Mouse (Mus musculus) myocyte (in vitro differentiated cells): Measurements from ENCODE around the gene Rita1. TPM values are rescaled to one million over a fixed set of nuclear protein-coding genes. Genes with fewer than 3 reads are reported as not detected.

Source experiments
- H3K27me3 ChIP-seq: one replicate; pipeline ENCODE4 v1.6.1; 2011; ENCODE audit not compliant: control insufficient read depth, insufficient read depth, insufficient read length
- H3K36me3 ChIP-seq: one replicate; pipeline ENCODE4 v1.6.1; 2011; ENCODE audit not compliant: control insufficient read depth, insufficient read depth
- H3K4me2 ChIP-seq: one replicate; pipeline ENCODE4 v1.6.1; 2011; ENCODE audit warnings: low read depth, control low read depth
- H3K4me3 ChIP-seq: one replicate; pipeline ENCODE4 v1.5.1; 2011; ENCODE audit warnings: mild to moderate bottlenecking, control low read depth, moderate library complexity
- H3K79me2 ChIP-seq: one replicate; pipeline ENCODE4 v1.6.1; 2011; ENCODE audit not compliant: control insufficient read depth, insufficient read depth
- H3ac ChIP-seq: one replicate; pipeline ENCODE4 v1.6.1; 2011; ENCODE audit not compliant: control insufficient read depth, insufficient read length
- CEBPB ChIP-seq: IDR thresholded peaks from 2 replicates; pipeline ENCODE4 v1.6.1; 2011; ENCODE audit warnings: mild to moderate bottlenecking, moderate library complexity; ENCODE audit not compliant: poor library complexity, insufficient read depth, severe bottlenecking
- E2F4 ChIP-seq: IDR thresholded peaks from one replicate; pipeline ENCODE4 v1.6.1; 2011; ENCODE audit warnings: mild to moderate bottlenecking, control low read depth, moderate library complexity; ENCODE audit not compliant: insufficient read depth
- MAX ChIP-seq: IDR thresholded peaks from one replicate; pipeline ENCODE4 v1.6.1; 2011; ENCODE audit warnings: low read depth, mild to moderate bottlenecking, control low read depth
- MYOD1 ChIP-seq, 3 experiments: IDR thresholded peaks; one replicate each; pipeline ENCODE4 v1.6.1; 2011; ENCODE audit warnings: control low read depth in 2 of 3, low read depth in 2 of 3, mild to moderate bottlenecking in 2 of 3, moderate library complexity in 1 of 3; ENCODE audit not compliant: insufficient read length in 2 of 3, control insufficient read depth in 1 of 3
- MYOG ChIP-seq, 3 experiments: IDR thresholded peaks; one replicate each; pipeline ENCODE4 v1.6.1; 2011; ENCODE audit warnings: control low read depth in 2 of 3, low read depth in 2 of 3, mild to moderate bottlenecking in 2 of 3; ENCODE audit not compliant: insufficient read length in 2 of 3, control insufficient read depth in 1 of 3, insufficient read depth in 1 of 3
- POLR2A ChIP-seq: IDR thresholded peaks from one replicate; pipeline ENCODE4 v1.6.1; 2011; ENCODE audit warnings: low read depth, mild to moderate bottlenecking, control low read depth, moderate library complexity; ENCODE audit not compliant: insufficient read length
- POLR2AphosphoS2 ChIP-seq: IDR thresholded peaks from one replicate; pipeline ENCODE4 v1.6.1; 2011; ENCODE audit warnings: low read depth, control low read depth; ENCODE audit not compliant: insufficient read length
- REST ChIP-seq: IDR thresholded peaks from one replicate; pipeline ENCODE4 v1.6.1; 2011; ENCODE audit warnings: mild to moderate bottlenecking, control low read depth, moderate library complexity; ENCODE audit not compliant: insufficient read depth, insufficient read length
- SRF ChIP-seq: IDR thresholded peaks from one replicate; pipeline ENCODE4 v1.6.1; 2011; ENCODE audit warnings: low read depth; ENCODE audit not compliant: control insufficient read depth, insufficient read length
- TCF12 ChIP-seq: IDR thresholded peaks from one replicate; pipeline ENCODE4 v1.6.1; 2011; ENCODE audit warnings: mild to moderate bottlenecking, control low read depth; ENCODE audit not compliant: poor library complexity, insufficient read depth, severe bottlenecking
- TCF3 ChIP-seq: IDR thresholded peaks from one replicate; pipeline ENCODE4 v1.6.1; 2011; ENCODE audit warnings: low read depth, control low read depth; ENCODE audit not compliant: insufficient read length
- USF1 ChIP-seq: IDR thresholded peaks from one replicate; pipeline ENCODE4 v1.6.1; 2011; ENCODE audit warnings: low read depth, mild to moderate bottlenecking, control low read depth, moderate library complexity
- polyA plus RNA-seq: library from polyadenylated mRNA; unstranded; fragments of >200 nt; fragmentation: generic; extraction: Trizol; gene quantifications from one replicate; pipeline ENCODE4 v1.2.1, GENCODE M21; 2012; ENCODE audit warnings: missing spikeins

Rita1 gene
- polyA plus RNA-seq, 1 experiment = 14.7 TPM

- TF ChIP-seq MAX (no peak), POLR2AphosphoS2 (no peak), USF1 (no peak), TCF12 (no peak), E2F4 (no peak)
- Histone ChIP-seq H3K27me3 (no peaks in the 10 kb centered on the region), H3K36me3 (no peaks in the 10 kb centered on the region), H3K79me2 (peaks cover 10% of the 10 kb centered on the region), H3ac (no peak overlapping the region), H3K4me3 (no peak overlapping the region), H3K4me2 (no peak overlapping the region)
Observed at GRCm38 (mm10) chr5:120592141-120592540, 20.2 kb downstream of the Rita1 start.

- H3K36me3 ChIP-seq = no peaks in the 10 kb centered on the region
- no peak overlapping the region for H3ac ChIP-seq
- no peak overlapping the region for H3K4me2 ChIP-seq
- H3K79me2 ChIP-seq = peaks cover 21% of the 10 kb centered on the region
- no peaks in the 10 kb centered on the region for H3K27me3 ChIP-seq
- TF ChIP-seq TCF12 = no peak
- TF ChIP-seq MYOG (IDR thresholded peaks at IDR 0.05; ENCODE audit: control insufficient read depth in 1 of 3, insufficient read depth in 1 of 3, insufficient read length in 2 of 3, low read depth in 2 of 3) = no peak
- TF ChIP-seq POLR2AphosphoS2 = no peak
- TF ChIP-seq USF1 = no peak
- TF ChIP-seq POLR2A = no peak
- H3K4me3 ChIP-seq = no peak overlapping the region
Observed at GRCm38 (mm10) chr5:120590356-120591010, 21.9 kb downstream of the Rita1 start.

GRCm38 (mm10) chr5:120588569-120589094 lies 23.8 kb downstream of the Rita1 start, which contains the start of the genes Tpcn1 and Iqcd:
TSS of gene Tpcn1 (minus strand) at chr5:120588673.
TSS of gene Iqcd (plus strand) at chr5:120589016.
- H3K27me3 ChIP-seq = no peaks in the 10 kb centered on the region
- peak within 1 kb of the TSS; percentile 75 for H3K4me2 ChIP-seq
- H3K4me3 ChIP-seq = peak within 1 kb of the TSS; percentile 89
- peak; percentile 99 for TF ChIP-seq POLR2A
- peak in 2 of 3 experiments; percentile 99 to 100 for TF ChIP-seq MYOD1 (IDR thresholded peaks at IDR 0.05; ENCODE audit: control insufficient read depth in 1 of 3, insufficient read length in 2 of 3, low read depth in 2 of 3)
- TF ChIP-seq SRF = peak; percentile 6
- TF ChIP-seq POLR2AphosphoS2 = peak; percentile 98
- TF ChIP-seq TCF12 = peak; percentile 52
- no peak for TF ChIP-seq MAX
- TF ChIP-seq REST = no peak
- TF ChIP-seq CEBPB = no peak
- no peak for TF ChIP-seq USF1
- peak; percentile 90 for TF ChIP-seq TCF3
- peak; percentile 45 to 97 (median 96) for TF ChIP-seq MYOG (IDR thresholded peaks at IDR 0.05; ENCODE audit: control insufficient read depth in 1 of 3, insufficient read depth in 1 of 3, insufficient read length in 2 of 3, low read depth in 2 of 3)
- no peak for TF ChIP-seq E2F4
- peaks cover 10% of the 10 kb centered on the region for H3K36me3 ChIP-seq
- H3ac ChIP-seq = peak within 1 kb of the TSS; percentile 12
- H3K79me2 ChIP-seq = peaks cover 39% of the 10 kb centered on the region

GRCm38 (mm10) chr5:120587940-120588568 lies 24.3 kb downstream of the Rita1 start:
- H3K36me3 ChIP-seq = peaks cover 10% of the 10 kb centered on the region
- H3K4me2 ChIP-seq = peak overlapping the region; percentile 75
- no peaks in the 10 kb centered on the region for H3K27me3 ChIP-seq
- H3ac ChIP-seq = peak overlapping the region; percentile 12
- H3K4me3 ChIP-seq = peak overlapping the region; percentile 89
- peaks cover 43% of the 10 kb centered on the region for H3K79me2 ChIP-seq
- TF ChIP-seq E2F4 (no peak), POLR2A (no peak), TCF3 (no peak), CEBPB (no peak), POLR2AphosphoS2 (no peak), MYOD1 (IDR thresholded peaks at IDR 0.05; ENCODE audit: control insufficient read depth in 1 of 3, insufficient read length in 2 of 3, low read depth in 2 of 3) (no peak), SRF (no peak), TCF12 (no peak), REST (no peak), USF1 (no peak), MYOG (IDR thresholded peaks at IDR 0.05; ENCODE audit: control insufficient read depth in 1 of 3, insufficient read depth in 1 of 3, insufficient read length in 2 of 3, low read depth in 2 of 3) (no peak), MAX (no peak)
